Mouse (Mus musculus): ENCODE results near the gene 4930415O20Rik.
A peak's percentile ranks its signal among the peaks of the same experiment; 100 is the strongest.

4930415O20Rik gene

DNA sequence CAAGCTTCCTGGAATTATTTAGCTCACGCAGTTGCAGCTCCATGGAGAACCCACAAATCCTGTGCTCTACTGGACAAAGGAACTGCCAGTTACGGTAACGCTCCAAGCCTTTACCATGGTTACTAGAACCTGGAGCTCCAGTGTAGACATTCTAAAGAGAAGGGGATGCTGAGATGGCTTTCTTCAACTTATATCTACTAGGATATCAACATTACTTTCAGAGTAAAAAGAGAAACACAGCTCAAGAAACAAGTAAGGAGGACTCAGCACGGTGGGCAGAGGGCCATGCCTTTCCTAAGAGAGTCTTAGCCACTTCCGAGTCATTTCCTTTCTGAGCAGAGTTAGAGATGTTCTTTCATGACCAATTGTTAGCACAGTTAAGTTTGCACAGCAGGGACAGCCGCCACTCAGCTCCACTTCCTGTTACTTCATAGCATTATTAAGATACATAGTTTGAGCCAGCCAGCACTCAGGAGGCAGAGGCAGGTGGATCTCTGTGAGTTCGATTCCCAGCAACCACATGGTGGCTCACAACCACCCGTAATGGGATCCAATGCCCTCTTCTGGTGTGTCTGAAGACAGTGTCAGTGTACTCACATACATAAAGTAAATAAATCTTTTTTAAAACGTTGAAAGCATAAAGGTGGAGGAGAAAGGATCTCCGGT, at the start of gene 4930415O20Rik, which contains the start of gene Ccnt1:
Gene 4930415O20Rik, plus strand, starts transcription at position 132 of the 666 bp plus-strand sequence.
Gene Ccnt1, minus strand, starts transcription at position 51 of the 666 bp plus-strand sequence.
- no peak for DNase-seq (ENCODE audit: low spot score)

DNA sequence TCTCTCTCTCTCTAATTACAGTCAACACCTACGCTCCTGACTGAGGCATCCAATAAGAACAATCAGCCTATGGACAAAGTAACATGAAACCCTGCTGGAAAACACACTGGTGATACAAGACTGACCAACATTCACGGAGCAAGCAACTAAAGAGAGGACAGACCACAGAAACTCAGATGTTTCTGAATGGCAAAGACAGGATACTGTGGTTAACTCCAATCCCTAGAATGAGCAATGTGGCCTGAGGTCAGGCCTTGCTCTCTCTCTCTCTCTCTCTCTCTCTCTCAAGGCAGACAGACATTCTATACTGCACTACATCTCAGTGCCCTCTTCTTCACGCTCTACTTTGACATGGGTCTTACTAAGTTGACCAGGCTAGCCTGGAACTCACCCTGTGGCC, 49.6 kb upstream of the 4930415O20Rik start:
- no peak for DNase-seq (ENCODE audit: low spot score)

DNA sequence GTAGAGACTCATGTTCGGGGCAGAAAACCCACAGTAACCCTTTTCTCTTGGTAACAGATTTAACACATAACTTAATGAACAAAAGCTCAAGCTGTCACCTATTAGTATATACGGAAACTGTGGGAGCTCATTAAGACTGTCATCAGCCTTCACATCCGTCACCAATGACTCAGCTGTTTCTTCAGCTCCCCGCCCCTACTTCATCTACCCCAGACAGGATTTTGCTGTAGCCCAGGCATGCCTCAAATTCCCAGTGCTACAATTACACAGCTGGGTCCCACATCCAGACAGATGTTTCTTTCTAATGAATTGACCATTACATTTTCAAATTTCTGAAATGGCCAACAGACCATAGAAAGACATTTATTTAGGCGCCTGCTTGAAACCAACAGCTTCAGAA, 44.7 kb upstream of the 4930415O20Rik start:
- no peak for DNase-seq (ENCODE audit: low spot score)

DNA sequence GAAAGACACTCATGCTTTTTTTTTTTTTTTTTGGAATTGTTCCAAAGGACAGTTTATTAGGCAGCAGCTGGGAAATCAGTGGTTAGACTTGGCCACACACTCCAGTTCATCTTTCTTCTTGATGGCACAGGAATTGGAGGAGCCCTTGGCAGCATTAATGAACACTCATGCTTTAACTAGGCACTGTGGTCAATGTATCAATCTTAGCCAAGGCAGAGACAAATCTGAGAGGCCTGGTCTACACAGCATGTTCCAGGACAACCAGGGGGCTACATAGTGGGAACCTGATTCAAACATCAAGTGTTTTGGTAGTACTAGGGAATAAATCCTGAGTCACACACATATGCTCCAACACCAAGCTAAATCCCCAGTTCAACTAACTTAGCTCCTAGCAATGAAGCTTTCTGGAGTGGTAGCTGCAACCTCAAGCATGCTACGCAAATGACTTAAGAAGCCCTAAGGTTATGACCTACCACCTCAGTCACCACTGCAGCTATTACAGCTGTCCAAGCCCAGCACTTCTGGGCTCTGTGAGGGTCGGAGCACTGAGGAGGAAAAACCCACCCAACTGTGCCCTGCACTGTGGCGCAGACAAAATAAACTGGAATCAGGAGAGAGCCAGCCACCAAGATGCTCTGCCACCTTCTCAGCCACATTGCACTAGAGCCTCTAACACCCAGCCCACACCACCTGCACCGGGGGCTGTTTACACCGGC, 43.6 kb upstream of the 4930415O20Rik start:
- no peak for DNase-seq (ENCODE audit: low spot score)

DNA sequence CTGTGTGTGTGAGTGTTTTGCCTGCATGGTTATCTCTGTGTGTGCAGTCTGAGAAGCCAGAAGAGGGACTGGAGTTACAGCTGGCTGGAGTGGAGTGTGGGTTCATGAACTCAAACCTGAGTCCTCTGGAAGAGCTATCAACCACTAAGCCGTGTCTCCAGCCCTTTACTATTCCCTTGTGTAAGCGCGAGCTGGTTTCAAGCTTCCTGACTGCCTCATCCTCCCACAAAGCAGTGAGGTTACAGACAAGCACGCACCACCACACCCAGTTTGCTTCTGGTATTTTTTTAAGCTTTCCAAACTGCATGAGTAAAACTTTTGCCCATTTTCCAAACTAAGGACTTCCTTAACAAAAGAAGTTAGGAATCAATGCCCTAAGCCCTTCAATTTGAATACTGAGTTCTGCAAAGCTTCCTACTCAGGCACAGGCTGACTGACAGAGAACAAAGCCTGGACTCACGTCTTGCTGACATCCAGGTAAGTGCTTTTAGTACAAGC, 42.7 kb upstream of the 4930415O20Rik start:
- DNase-seq (ENCODE audit: low spot score) = no peak

DNA sequence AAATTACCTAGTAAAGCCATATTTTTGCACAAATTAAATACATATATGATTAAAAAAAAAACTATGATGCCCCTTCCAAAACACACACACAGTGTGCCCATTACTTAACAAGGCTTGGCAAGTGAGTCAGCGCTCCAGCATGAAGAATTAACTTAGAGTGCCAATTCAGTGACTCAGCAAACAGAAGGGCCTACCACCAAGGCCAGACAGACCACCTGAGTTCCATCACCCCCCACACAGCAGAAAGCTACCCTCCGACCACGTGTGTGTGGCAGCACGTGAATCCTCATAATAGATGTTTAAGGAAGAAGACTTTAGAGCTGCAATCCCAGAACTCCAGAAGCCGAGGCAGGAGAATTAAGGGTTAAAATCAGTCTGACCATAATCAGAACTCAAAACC, 38.5 kb upstream of the 4930415O20Rik start:
- DNase-seq (ENCODE audit: low spot score) = no peak

DNA sequence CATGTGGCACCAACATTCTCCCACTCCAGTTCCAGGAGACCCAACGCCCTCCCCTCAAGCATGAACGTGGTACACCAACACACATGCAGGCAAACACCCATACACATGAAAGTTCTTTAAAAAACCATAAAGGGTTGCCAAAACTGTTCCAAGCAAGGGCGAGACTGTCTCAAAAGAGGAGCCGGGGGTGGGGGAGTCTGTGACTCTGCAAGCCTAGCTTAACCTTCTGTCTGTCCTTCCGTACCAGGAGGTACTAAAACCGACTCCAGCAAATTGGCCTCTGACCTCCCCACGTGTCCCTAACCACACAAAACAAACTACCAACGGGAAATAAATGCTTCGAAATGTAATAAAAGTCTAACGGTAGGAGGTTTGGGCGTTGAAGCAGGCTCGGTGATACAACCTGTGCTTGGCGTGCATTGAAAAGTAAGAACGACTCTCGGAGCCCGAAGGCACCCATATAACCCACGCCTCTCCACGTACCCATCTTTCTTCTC, 37.7 kb upstream of the 4930415O20Rik start:
- DNase-seq (ENCODE audit: low spot score) = no peak

DNA sequence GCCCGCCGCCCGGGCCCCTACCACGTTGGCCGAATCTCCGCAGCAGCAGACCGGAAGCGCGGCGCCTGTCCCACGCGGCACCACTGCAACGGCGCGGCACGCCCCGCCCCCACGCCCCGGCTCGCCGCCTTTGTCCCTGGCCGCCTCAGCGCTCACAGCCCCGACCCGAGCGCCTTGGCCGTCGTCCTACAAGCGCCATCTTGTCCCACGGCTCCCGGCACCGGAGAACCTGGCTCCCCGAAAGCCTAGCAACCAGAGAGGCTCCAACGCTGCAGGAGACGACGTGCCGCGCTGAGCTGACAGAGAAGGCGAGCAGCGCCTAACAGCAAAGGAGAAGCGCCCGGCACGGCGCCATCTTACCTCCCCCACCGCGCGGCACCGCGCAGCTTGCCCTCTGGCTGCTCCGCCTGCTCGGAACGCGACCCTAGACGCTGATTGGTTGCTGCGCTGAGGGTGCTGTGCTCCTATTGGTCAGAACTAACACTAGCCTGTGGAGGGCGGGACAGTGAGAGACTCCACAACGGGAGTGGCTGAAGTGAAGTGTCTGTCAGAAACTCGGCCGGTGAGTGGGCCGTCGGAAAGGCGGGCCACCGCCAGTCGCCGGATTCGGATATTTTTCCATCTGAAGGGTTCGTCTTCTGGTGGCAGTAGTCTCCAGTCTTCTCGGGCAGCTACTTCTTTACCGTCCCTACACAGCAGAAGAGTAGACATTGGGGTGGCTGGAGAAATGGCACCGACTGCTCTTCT, 36.8 kb upstream of the 4930415O20Rik start, which contains the start of gene Kansl2:
Gene Kansl2, minus strand, starts transcription at position 384 of the 747 bp plus-strand sequence.
- peak; percentile 99 for DNase-seq (ENCODE audit: low spot score)

DNA sequence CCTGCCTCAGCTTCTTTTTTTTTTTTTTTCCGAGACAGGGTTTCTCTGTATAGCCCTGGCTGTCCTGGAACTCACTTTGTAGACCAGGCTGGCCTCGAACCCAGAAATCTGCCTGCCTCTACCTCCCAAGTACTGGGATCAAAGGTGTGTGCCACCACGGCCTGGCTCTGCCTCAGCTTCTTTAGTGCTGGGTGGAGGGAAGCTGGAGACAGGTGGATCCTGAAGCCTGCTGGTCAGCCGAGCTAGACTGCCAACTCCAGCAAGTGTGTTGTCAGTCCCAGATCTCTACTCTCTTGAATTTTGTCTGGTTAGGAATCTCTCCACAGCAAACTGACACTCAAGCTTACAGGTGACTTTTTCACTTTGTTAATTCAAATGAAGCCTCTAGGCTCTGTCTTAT, 34.9 kb upstream of the 4930415O20Rik start:
- DNase-seq (ENCODE audit: low spot score) = no peak

DNA sequence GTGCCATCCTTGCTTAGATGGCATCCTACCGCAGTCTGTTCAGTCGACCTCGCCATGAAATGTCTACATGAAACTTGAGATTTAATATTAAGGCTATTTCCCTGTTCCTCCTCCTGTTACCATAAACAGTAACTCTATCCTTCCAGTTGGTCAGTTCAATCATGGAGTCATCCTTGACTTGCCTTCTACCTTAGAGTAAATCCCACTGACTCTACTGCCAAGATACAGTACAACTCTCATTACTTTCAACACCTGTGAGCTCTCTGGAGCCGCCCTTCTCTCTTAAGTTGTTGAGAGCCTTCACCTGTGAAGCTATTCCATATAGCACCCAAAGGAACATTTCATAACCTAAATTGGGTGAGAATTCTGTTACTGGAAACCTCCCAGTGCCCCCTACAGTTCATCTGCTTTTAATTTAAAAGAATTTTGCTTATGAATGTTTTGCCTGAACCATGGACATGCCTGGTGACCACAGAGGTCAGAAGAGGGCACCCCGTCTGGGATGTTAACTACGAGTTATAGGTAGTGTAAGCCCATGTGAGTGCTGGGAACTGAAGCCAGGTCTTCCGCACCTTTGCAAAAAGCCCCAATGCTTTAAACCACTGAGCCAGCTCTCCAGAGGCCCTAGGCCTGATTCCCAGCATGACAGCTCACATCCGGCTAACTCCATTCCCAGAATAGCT, 33.8 kb upstream of the 4930415O20Rik start:
- no peak for DNase-seq (ENCODE audit: low spot score)

DNA sequence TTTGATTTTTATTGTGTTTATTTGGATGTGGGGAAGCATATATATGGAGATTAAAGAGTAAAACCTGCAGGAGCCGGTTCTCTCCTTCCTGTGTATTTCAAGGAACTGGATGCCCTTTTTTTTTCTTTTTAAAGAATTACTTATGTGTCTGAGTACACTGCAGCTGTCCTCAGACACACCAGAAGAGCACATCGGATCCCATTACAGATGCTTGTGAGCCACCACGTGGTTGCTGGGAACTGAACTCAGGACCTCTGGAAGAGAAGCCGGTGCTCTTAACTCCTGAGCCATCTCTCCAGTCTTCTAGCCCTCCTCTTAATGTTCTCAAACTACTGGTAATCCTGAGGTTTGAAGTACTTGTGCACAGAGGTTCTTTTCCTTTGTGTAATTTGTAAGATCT, 32.9 kb upstream of the 4930415O20Rik start:
- no peak for DNase-seq (ENCODE audit: low spot score)

DNA sequence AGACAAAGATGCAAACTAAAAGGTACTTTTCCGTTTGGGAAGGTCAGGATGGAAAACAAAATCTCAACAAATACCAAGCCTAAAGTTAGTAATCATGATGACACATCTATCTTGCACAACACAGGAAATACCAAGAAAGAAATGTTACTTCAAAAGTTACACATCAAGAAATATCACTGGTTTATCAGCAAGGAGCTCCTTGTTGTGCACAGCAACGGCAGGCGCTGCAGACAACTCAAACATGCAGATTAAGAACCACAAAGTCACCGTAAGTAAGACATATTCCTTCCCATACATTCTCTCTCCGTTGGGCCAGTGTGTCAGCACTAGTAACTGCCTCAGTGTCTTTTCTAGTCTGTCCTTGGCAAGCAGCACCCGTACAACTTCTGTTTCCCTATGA, 29.7 kb upstream of the 4930415O20Rik start:
- no peak for DNase-seq (ENCODE audit: low spot score)

DNA sequence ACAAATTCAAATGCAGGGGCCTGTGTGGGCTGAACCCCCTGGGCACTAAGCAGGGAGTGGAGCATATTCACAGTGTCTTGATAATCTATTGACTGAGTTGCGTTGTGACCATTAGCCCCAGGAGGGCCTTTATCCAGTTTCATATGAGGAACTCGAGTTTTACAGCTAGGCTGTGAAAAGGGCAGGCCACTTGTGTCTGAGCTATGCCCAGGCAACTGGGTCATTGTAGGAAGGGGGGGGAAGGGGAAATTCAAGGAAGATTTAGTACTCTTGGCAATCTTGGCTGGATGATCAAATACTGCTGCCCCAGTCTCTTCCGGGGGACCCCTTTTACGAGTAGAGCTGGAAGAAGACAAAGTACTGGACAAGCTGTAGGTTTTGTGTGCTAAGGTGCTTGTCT, 27.5 kb upstream of the 4930415O20Rik start:
- DNase-seq (ENCODE audit: low spot score) = no peak

DNA sequence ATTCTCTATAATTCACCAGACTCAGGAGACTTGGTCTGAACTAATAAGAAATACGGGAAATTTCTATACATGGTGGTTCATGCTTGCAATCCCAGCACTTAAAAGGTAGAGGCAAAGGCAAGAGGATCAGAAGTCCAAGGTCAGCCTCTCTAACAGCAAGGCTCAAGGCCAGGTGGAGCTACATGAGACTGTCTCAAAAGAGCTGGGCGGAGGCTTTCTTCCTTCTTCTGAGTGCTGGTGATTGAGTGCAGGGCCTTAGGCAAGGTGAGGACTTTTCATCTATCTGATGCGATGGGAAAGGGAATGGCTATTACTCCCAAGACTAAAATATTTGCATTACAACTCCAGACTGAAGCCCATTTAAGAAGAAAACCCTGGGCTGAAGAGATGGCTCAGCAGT, 25.7 kb upstream of the 4930415O20Rik start:
- DNase-seq (ENCODE audit: low spot score) = no peak

DNA sequence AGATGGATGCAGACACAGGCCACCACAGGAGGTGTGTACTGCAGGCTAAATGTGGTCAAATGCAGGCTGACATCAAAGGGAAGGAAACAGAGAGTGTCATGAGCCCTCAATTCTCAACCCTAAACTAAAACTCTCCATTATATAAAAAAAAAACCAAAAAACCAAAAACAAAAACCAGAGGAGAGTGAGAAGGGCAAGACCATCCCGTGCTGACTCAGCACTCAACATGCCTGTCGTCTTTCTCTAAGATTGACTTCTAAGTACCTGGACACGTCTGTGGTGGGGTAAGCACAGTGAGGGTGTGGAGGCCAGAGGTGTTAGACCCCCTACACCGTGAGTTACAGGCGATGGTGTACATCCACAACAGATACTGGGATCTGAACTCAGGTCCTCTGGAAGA, 24.0 kb upstream of the 4930415O20Rik start:
- no peak for DNase-seq (ENCODE audit: low spot score)

DNA sequence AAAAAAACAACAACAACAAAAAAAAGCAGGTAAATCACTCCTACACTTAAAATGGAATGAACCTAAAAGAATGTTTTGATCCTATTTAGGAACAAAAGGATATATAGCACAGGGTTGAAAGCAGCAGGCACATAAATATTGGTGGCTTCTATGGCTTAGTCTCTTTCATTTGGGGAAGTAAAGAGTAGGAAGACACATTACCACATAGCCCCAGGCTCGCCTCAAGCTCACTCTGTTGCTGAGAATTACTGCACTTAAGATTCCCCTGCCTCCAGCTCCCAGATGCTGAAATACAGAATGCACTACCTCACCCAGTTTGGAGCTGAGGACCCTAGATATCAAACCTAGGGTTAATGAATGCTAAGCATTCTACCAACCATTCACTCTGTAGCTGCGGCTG, 18.0 kb upstream of the 4930415O20Rik start:
- no peak for DNase-seq (ENCODE audit: low spot score)

DNA sequence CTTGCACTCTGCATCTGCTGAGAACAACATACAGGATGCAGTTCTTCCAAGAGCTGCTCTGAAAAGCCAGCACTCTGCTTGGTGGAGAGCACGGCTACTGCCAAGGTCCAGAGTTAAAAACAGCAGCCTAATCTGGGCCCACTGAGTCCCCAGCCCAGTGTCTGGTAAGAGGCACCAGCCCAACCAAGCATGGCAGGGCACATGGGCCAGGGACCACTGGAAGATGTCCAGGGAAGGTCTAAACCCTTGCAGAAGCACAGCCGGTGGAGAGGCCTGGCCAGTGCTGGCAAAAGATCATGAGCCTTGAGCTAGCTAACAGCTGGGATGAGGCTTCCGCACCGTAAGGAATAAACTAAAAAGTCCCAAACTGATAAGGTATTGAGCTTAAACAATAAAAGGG, 14.9 kb upstream of the 4930415O20Rik start:
- DNase-seq (ENCODE audit: low spot score) = no peak

DNA sequence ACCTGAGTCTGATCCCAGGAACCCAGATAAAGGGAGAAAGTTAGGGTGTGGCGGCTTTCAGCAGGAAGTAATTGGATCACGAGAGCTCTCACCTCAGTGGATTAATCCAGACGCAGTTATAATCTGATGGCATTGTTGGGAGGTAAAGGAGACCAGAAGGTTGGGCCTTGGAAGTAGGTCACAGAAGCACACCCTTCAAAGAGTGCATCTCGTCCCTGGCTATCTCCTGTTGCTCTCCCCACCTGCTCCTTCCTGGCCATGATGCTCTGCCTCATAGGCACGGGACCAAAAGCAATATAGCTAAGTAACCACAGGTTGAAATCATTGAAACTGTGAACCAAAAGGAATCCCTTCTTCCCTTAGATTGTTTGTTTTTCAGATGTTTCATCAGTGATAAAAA, 13.6 kb upstream of the 4930415O20Rik start:
- no peak for DNase-seq (ENCODE audit: low spot score)

DNA sequence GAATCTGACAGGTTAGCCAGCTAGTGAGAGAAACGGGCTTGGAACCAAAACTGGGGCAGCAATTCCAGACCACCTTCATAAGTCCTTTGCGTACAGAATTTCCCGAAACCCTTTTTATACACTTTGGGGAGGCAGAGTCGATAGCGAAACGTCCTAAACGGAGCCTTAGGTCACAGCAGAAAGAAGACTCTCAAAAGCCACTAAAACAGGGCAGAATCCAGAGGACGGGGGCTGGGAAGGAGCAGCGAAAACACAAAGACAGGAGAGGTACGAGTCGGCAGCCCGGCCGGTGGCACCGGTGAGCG, 3.9 kb upstream of the 4930415O20Rik start:
- no peak for DNase-seq (ENCODE audit: low spot score)

DNA sequence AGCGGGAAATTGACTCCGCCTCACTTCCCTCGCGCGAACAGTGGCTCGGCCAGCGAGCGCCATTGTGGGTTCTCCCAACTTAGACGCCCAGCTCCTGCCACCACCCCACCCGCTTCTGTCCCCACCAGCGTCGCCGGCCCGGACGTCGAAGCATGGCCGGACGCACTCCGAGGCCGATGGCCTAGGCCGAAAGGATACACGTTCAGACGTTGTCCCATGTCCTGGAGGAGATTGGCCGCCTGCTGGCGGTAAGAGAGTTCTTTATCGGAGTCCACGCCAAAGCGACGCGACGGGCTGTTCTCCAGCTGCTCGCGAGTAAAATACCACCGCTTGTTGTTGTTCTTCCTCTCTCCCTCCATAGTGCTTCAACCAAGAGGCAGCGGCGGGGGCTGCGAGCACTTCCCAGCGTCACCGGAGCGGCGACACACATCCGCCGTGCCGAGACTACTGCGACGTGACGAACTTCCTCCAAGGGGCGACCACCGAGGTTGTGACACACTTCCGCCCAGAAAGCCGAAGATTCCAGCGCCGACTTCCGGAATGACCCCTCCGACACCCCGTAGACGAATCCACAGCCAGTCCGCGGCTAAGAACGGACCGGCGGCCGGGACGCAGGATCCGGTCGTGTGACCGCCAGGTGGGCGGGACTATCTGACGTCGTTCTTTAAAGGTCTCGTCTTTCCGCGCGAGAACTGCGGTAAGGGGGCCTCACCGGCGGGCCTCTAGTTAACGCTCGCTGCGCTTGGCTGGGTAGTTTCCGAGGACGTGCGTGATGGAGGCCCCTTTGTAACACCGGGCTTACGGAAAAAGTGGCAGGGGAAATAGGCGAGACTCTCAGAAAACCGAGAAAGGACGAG, 3.3 kb upstream of the 4930415O20Rik start:
- peak; percentile 100 for DNase-seq (ENCODE audit: low spot score)

Measured in layer of hippocampus, adult 11-12 months (tissue).